Mouse (Mus musculus): ENCODE results near the gene Akr1c6.
"Not testable (repeated sequence)": the region's sequence is repeated elsewhere in the genome, so short reads cannot be mapped to it uniquely, and the experiment has no call there.

The Akr1c6 gene

DNA sequence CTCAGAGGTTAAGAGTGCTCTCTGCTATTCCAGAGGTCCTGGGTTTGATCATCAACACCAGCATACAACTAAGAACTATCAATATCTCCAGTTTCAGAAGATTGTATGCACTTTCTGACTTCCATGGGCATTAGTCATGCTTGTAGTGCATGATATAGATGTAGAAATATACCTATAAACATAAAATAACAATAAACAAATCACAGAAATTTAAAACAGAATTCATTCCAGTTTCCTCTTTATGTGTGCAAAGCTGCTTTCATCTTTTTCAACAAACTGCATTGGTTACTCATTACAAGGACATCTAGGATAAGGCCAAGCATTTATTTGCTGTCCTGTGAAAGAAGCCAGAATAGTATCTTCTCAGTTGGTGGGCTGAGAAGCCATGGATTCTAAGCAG is at the start of gene Akr1c6:
TSS of gene Akr1c6 (plus strand) at position 301 of the 400 bp plus-strand sequence.
- DNase-seq, result no peak

DNA sequence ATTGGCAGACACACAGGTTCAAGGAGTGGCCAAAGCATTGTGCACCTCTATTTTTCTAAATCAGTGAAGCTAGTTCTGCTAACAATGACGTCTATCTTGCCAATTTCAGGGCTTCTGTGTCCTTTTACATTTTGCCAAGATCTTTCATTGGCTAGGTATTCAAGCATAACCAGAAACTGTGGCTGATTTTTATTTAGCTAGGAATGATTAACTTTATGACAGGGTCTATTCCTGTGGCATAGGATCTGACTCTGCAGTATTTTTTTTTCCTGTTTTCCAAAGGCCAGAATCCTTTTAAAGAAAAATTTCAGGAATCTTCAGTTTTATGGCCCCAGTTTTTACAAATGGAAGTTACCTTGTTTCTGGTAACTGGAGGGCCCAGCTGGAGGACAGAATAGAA is 49.2 kb upstream of the Akr1c6 start:
- DNase-seq, result no peak

DNA sequence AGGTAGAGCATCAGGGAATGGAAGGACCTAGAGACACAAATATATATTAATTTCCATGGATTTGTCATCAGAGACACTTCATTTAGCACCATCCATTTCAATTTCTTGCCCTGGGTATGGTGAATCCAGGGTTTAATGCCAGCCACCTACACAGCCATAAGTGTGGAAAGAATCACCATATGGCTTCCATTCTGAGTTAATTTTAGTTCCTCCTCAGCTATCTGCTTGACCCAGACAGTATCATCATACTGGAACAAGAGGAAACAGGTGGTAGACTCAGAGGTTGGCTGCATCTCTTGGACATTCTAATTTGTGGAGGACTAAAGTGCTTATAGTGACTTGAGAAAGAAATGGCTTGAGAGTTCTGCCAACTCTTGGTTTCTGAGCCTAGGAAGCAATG is 48.6 kb upstream of the Akr1c6 start:
- no peak for DNase-seq

- no peak for DNase-seq
Observed at GRCm38 (mm10) chr13:4388762-4389446, 45.2 kb upstream of the Akr1c6 start.

- DNase-seq, result not testable (repeated sequence)
Observed at GRCm38 (mm10) chr13:4400360-4400759, 33.7 kb upstream of the Akr1c6 start.

DNA sequence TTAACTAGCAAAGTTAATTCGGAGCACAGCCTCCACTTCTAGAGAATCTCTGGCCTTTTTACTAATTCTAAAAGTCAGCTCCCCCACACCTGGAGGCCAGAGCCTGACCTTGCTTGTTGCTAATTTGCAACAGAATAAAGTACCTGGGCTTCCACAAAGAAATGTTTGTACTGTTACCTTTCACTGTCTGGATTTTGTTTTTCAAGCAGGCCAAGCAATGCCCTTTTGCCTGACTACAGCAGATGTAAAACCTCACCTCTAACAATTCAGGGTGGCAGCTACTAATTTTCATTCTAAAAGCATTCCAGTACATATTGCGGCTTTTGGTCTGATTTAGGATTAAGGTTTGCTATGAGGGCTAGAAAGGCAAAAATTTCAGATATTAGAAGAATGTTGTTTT is 33.3 kb upstream of the Akr1c6 start:
- no peak for DNase-seq

GRCm38 (mm10) chr13:4402221-4402620 is 31.9 kb upstream of the Akr1c6 start:
- DNase-seq, result no peak

- no peak for DNase-seq
Observed at GRCm38 (mm10) chr13:4404726-4405125, 29.4 kb upstream of the Akr1c6 start.

DNA sequence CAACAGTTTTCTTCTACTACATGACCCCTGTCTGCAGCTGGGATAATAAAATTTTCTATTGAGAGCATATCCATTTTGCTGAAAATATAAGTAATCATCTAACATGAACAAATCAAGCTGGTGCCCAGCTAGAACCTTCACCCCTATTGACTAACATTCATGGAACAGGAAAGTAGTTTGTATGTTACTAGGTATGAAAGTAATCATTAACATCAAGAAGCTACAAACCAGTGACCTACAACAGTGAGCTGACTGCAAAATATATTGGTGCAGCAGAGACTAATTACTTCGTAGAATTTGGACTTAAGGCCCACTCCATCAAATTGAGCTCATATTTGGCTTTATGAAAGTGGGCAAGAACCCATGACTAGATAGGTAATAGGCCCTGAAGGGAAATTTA is 27.3 kb upstream of the Akr1c6 start:
- DNase-seq, result no peak

- DNase-seq, result no peak
Observed at GRCm38 (mm10) chr13:4428558-4428957, 5.5 kb upstream of the Akr1c6 start.

- no peak for DNase-seq
Observed at GRCm38 (mm10) chr13:4429034-4429433, 5.1 kb upstream of the Akr1c6 start.

GRCm38 (mm10) chr13:4431129-4431528 is 3.0 kb upstream of the Akr1c6 start:
- DNase-seq, result no peak

GRCm38 (mm10) chr13:4465641-4466040 is 31.5 kb downstream of the Akr1c6 start:
- no peak for DNase-seq

DNA sequence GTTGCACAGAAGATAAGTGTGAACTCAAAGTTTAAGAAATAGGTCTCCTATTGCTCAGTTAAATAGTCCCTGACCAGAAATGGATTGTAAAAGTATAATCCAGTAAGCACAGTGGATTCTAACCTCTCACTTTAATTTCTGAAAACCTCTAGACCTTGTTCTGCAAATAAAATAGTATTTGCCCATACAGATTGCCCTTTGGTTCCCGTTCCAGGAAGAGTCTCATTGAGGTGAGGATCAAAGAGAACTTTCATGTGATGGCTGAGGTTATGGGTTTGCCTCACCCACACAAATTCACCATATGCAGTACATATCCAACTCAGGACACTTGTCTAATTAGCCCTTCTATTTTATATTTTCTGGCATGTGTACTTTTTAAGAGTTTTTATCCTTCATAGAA is 33.8 kb downstream of the Akr1c6 start:
- no peak for DNase-seq

Data from cerebellum, postnatal 14 days (tissue).